Mouse (Mus musculus) midbrain, postnatal 0 days (tissue): Measurements from ENCODE around the gene Gm10198. TPM values are rescaled to one million over a fixed set of nuclear protein-coding genes. Genes with fewer than 3 reads are reported as not detected.

ENCODE experiments used
- ATAC-seq: fragments of 200-750 bp; cut with Nextera tagmentation; 2 replicates; pipeline ENCODE4 v1.8.0; 2017; ENCODE audit warnings: moderate number of reproducible peaks, mild to moderate bottlenecking, moderate TSS enrichment, moderate library complexity; ENCODE audit not compliant: low FRiP score
- DNase-seq: peaks from one replicate; pipeline ENCODE4 v3.0.0-alpha.2; 2015; ENCODE audit warnings: low spot score
- H3K27ac ChIP-seq: fragments of 300-500 bp; sonication (generic); 2 replicates; pipeline ENCODE4 v1.5.1; 2014; ENCODE audit warnings: low read depth, mild to moderate bottlenecking, low read length, mixed read lengths
- H3K27me3 ChIP-seq: fragments of 300-500 bp; sonication (generic); 2 replicates; pipeline ENCODE4 v1.6.1; 2014; ENCODE audit warnings: low read length, control low read depth, mixed read lengths; ENCODE audit not compliant: insufficient read depth
- H3K36me3 ChIP-seq: fragments of 300-500 bp; sonication (generic); 2 replicates; pipeline ENCODE4 v1.6.1; 2014; ENCODE audit warnings: low read length, control low read depth, mixed read lengths; ENCODE audit not compliant: insufficient read depth
- H3K4me1 ChIP-seq: fragments of 300-500 bp; sonication (generic); 2 replicates; pipeline ENCODE4 v1.6.1; 2014; ENCODE audit warnings: mild to moderate bottlenecking, control low read depth, antibody characterized with exemption, low read length, mixed read lengths; ENCODE audit not compliant: insufficient read depth
- H3K4me2 ChIP-seq: fragments of 300-500 bp; sonication (generic); 2 replicates; pipeline ENCODE4 v1.6.1; 2014; ENCODE audit warnings: low read depth, mild to moderate bottlenecking, low read length, mixed read lengths; ENCODE audit not compliant: poor library complexity, severe bottlenecking
- H3K4me3 ChIP-seq: fragments of 300-500 bp; sonication (generic); 2 replicates; pipeline ENCODE4 v1.5.1; 2014; ENCODE audit warnings: low read depth, mild to moderate bottlenecking, low read length, moderate library complexity
- H3K9ac ChIP-seq: fragments of 300-500 bp; sonication (generic); replicated peaks from 2 replicates; pipeline ENCODE4 v1.6.1; 2014; ENCODE audit warnings: mild to moderate bottlenecking, low read length, moderate library complexity, mixed read lengths; ENCODE audit not compliant: poor library complexity, severe bottlenecking
- H3K9me3 ChIP-seq: fragments of 300-500 bp; sonication (generic); 2 replicates; pipeline ENCODE4 v1.6.1; 2016; ENCODE audit warnings: low read length, control low read depth
- CTCF ChIP-seq: IDR thresholded peaks from 2 replicates; pipeline ENCODE4 v1.5.1; 2016; ENCODE audit warnings: antibody characterized with exemption, mild to moderate bottlenecking
- WGBS: fragments of 180-500 bp; shearing (Covaris S2); extraction: QIAGEN DNeasy Blood & Tissue Kit; methylation state at CpG from one replicate; pipeline ENCODE4 v1.1.7; 2014; 5-methylcytosine and 5-hydroxymethylcytosine counted together
- polyA plus RNA-seq: library from polyadenylated mRNA; unstranded; fragments of >200 nt; fragmentation: Nextera tagmentation; extraction: Ambion mirVana; gene quantifications from 2 replicates; pipeline ENCODE4 v1.2.1, GENCODE M21; 2015
- total RNA-seq: library from RNA; depleted of rRNA; stranded (reverse); fragments of >200 nt; gene quantifications from 2 replicates; pipeline ENCODE4 v1.2.3, GENCODE M21; 2014

The Gm10198 gene
- total and polyA plus RNA-seq, 2 experiments from 2014 or later, result not detected

- no peak for TF ChIP-seq CTCF
Observed at GRCm38 (mm10) chr13:111598111-111598510, 5.5 kb downstream of the Gm10198 start.

DNA sequence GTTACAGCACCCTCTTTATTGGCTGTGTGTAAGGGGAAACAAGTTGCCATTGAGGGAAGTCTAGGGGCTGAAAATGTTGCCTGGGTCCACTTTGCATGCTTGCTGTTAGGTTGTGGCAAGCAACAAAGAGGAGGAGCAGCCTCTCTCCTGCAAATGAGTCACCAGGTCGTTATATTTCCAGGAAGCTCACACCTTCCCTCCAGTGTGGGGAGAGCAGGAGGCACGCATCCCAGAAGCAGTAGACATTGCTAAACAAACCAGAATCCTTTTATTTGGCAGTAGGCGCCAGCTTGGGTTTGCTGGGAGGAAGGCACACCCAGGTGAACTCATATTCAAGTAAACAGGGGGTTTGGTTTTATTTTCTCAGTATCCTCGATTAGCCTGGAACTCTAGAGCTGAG is 8.8 kb downstream of the Gm10198 start:
- H3K9me3 ChIP-seq, result no peaks in the 10 kb centered on the region
- H3K4me2 ChIP-seq, result no peak overlapping the region
- no peak for ATAC-seq
- no peaks in the 10 kb centered on the region for H3K36me3 ChIP-seq
- no peaks in the 10 kb centered on the region for H3K27me3 ChIP-seq
- 85% methylated on average over 4 of the region's 4 CpGs for WGBS
- H3K4me1 ChIP-seq, result no peaks in the 10 kb centered on the region
- H3K9ac ChIP-seq, result no peak overlapping the region
- H3K4me3 ChIP-seq, result no peak overlapping the region
- no peak overlapping the region for H3K27ac ChIP-seq
- no peak for TF ChIP-seq CTCF
- DNase-seq, result no peak

More at GRCm38 (mm10) chr13:111598111-111598510, 5.5 kb downstream of the Gm10198 start:
- Histone ChIP-seq H3K9ac (no peak overlapping the region), H3K4me2 (no peak overlapping the region), H3K4me3 (no peak overlapping the region), H3K36me3 (no peaks in the 10 kb centered on the region), H3K27ac (no peak overlapping the region), H3K27me3 (no peaks in the 10 kb centered on the region), H3K4me1 (no peaks in the 10 kb centered on the region), H3K9me3 (no peaks in the 10 kb centered on the region)
- 84% methylated on average over 7 of the region's 7 CpGs for WGBS
- no peak for DNase-seq
- ATAC-seq, result no peak

DNA sequence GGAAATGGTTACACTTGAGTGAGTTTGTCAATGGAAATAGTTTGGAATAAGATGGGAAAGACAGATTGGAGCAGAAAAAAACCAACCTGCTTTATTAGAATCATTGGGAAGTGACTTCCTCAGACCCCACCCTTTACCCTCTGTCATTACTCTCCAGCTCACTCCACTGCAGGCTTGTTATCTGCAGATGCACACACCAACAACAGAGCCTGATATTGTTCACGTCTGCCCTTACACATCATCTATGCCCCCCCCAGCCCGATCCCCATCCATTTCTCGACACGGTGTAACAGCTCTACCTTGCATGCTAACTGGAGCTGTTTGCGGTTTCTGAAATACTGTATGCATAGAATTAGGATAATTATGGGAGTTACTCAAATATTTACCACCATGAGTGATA is 12.2 kb downstream of the Gm10198 start:
- no peak for TF ChIP-seq CTCF
- no peak overlapping the region for H3K4me2 ChIP-seq
- H3K36me3 ChIP-seq, result no peaks in the 10 kb centered on the region
- no peak overlapping the region for H3K9ac ChIP-seq
- H3K9me3 ChIP-seq, result no peaks in the 10 kb centered on the region; the same call in 1 of the 2 replicates
- DNase-seq, result no peak
- H3K4me1 ChIP-seq, result no peaks in the 10 kb centered on the region
- no peak overlapping the region for H3K27ac ChIP-seq
- no peaks in the 10 kb centered on the region for H3K27me3 ChIP-seq
- no peak for ATAC-seq
- 94% methylated on average over 5 of the region's 5 CpGs for WGBS
- no peak overlapping the region for H3K4me3 ChIP-seq

- WGBS, result 80% methylated on average over 13 of the region's 13 CpGs
- TF ChIP-seq CTCF, result no peak
- no peak; the same call in 1 of the 2 replicates for ATAC-seq
Observed at GRCm38 (mm10) chr13:111616168-111617125, 23.9 kb downstream of the Gm10198 start.

GRCm38 (mm10) chr13:111620433-111620832 is 27.8 kb downstream of the Gm10198 start:
- no peak overlapping the region for H3K4me3 ChIP-seq
- ATAC-seq (no peak), DNase-seq (no peak)
- H3K36me3 ChIP-seq, result no peaks in the 10 kb centered on the region
- no peaks in the 10 kb centered on the region for H3K4me1 ChIP-seq
- TF ChIP-seq CTCF, result no peak
- no peak overlapping the region for H3K9ac ChIP-seq
- no peak overlapping the region for H3K4me2 ChIP-seq
- no peaks in the 10 kb centered on the region for H3K27me3 ChIP-seq
- WGBS, result 95% methylated on average over 4 of the region's 4 CpGs
- H3K9me3 ChIP-seq, result no peaks in the 10 kb centered on the region
- no peak overlapping the region for H3K27ac ChIP-seq

More at GRCm38 (mm10) chr13:111616168-111617125, 23.9 kb downstream of the Gm10198 start:
- no peak overlapping the region for H3K27ac ChIP-seq
- H3K4me3 ChIP-seq, result no peak overlapping the region
- H3K9ac ChIP-seq, result no peak overlapping the region
- H3K27me3 ChIP-seq, result no peaks in the 10 kb centered on the region
- H3K4me2 ChIP-seq, result no peak overlapping the region
- no peaks in the 10 kb centered on the region for H3K36me3 ChIP-seq
- peak; percentile 8 for DNase-seq
- no peaks in the 10 kb centered on the region for H3K9me3 ChIP-seq
- no peaks in the 10 kb centered on the region for H3K4me1 ChIP-seq

GRCm38 (mm10) chr13:111622425-111622824 is 29.8 kb downstream of the Gm10198 start:
- Histone ChIP-seq H3K27me3 (no peaks in the 10 kb centered on the region), H3K4me1 (no peaks in the 10 kb centered on the region), H3K27ac (no peak overlapping the region), H3K4me2 (no peak overlapping the region), H3K4me3 (no peak overlapping the region), H3K9ac (no peak overlapping the region), H3K36me3 (no peaks in the 10 kb centered on the region), H3K9me3 (no peaks in the 10 kb centered on the region)
- TF ChIP-seq CTCF, result no peak
- 90% methylated on average over 3 of the region's 3 CpGs for WGBS
- ATAC-seq (no peak), DNase-seq (no peak)
